Mouse (Mus musculus) lung, adult 2 months (tissue): ENCODE measurements at regions not wholly inside any gene's neighbourhood (a gene's known extent, or its start where the extent isn't known, plus 50 kb on each side); places are given as distances from the start of the nearest gene placed in this dataset.

Experiments
- CTCF ChIP-seq: fragments of 200-500 bp; IDR thresholded peaks from 2 replicates; pipeline ENCODE4 v1.5.1; 2011; ENCODE audit warnings: mild to moderate bottlenecking, low read length, control low read depth; ENCODE audit not compliant: insufficient read depth
- POLR2A ChIP-seq: fragments of 200-500 bp; IDR thresholded peaks from 2 replicates; pipeline ENCODE4 v1.6.1; 2011; ENCODE audit warnings: low read depth, mild to moderate bottlenecking, control low read depth, low read length, borderline replicate concordance; ENCODE audit errors: extremely low read depth

DNA sequence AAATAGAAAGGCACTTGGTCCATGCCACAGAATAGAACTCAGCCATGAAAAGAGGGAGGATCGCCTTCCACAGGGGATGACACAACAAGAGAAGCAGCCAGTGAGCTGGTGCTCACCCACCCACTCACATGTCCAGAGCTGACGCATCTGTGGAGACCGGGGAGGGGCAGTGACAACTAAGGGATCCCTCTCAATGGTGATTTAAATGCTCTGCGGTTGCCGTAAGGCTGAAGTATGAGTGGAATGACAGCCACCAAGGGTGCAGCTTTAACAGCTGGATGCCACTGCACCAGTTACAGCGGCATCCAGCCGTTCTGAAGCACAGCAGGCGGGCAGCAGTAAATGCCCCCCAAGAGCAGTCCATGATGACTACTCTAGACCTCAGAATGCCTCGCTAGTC lies 76.9 kb upstream of the Wnt4 start:
- TF ChIP-seq CTCF (no peak), POLR2A (no peak)
